Mouse (Mus musculus) hindbrain, postnatal 0 days (tissue): ENCODE data around the gene Ephb2. TPM values are rescaled to one million over a fixed set of nuclear protein-coding genes. Genes with fewer than 3 reads are reported as not detected.

Experiments used
- ATAC-seq: fragments of 200-750 bp; cut with Nextera tagmentation; 2 replicates; pipeline ENCODE4 v1.8.0; 2017; ENCODE audit warnings: mild to moderate bottlenecking, moderate TSS enrichment, moderate library complexity
- DNase-seq: peaks from one replicate; pipeline ENCODE4 v3.0.0-alpha.2; 2015; ENCODE audit warnings: low spot score
- H3K27ac ChIP-seq: fragments of 300-500 bp; sonication (generic); 2 replicates; pipeline ENCODE4 v1.5.1; 2014; ENCODE audit warnings: mild to moderate bottlenecking
- H3K27me3 ChIP-seq: fragments of 300-500 bp; sonication (generic); 2 replicates; pipeline ENCODE4 v1.6.1; 2014; ENCODE audit warnings: low read length, mixed read lengths; ENCODE audit not compliant: insufficient read depth
- H3K36me3 ChIP-seq: fragments of 300-500 bp; sonication (generic); 2 replicates; pipeline ENCODE4 v1.6.1; 2014; ENCODE audit warnings: low read length, mixed read lengths; ENCODE audit not compliant: insufficient read depth
- H3K4me1 ChIP-seq: fragments of 300-500 bp; sonication (generic); 2 replicates; pipeline ENCODE4 v1.6.1; 2014; ENCODE audit warnings: antibody characterized with exemption, low read length, mixed read lengths; ENCODE audit not compliant: insufficient read depth
- H3K4me2 ChIP-seq: fragments of 300-500 bp; sonication (generic); 2 replicates; pipeline ENCODE4 v1.6.1; 2014; ENCODE audit warnings: low read depth, mild to moderate bottlenecking, low read length, moderate library complexity, mixed read lengths
- H3K4me3 ChIP-seq: fragments of 300-500 bp; sonication (generic); 2 replicates; pipeline ENCODE4 v1.5.1; 2014; ENCODE audit warnings: low read length
- H3K9ac ChIP-seq: fragments of 300-500 bp; sonication (generic); replicated peaks from 2 replicates; pipeline ENCODE4 v1.6.1; 2014; ENCODE audit warnings: mild to moderate bottlenecking, low read length, moderate library complexity, mixed read lengths
- H3K9me3 ChIP-seq: fragments of 300-500 bp; sonication (generic); 2 replicates; pipeline ENCODE4 v1.6.1; 2016; ENCODE audit warnings: low read length, mixed read lengths
- CTCF ChIP-seq: IDR thresholded peaks from 2 replicates; pipeline ENCODE4 v1.5.1; 2016; ENCODE audit warnings: antibody characterized with exemption, control low read depth, low read depth
- WGBS: fragments of 180-500 bp; shearing (Covaris S2); extraction: QIAGEN DNeasy Blood & Tissue Kit; methylation state at CpG from one replicate; pipeline ENCODE4 v1.1.7; 2014; 5-methylcytosine and 5-hydroxymethylcytosine counted together
- polyA plus RNA-seq: library from polyadenylated mRNA; unstranded; fragments of >200 nt; fragmentation: Nextera tagmentation; extraction: Ambion mirVana; gene quantifications from 2 replicates; pipeline ENCODE4 v1.2.1, GENCODE M21; 2015
- total RNA-seq: library from RNA; depleted of rRNA; stranded (reverse); fragments of >200 nt; gene quantifications from 2 replicates; pipeline ENCODE4 v1.2.3, GENCODE M21; 2014

Gene Ephb2
- total and polyA plus RNA-seq, 2 experiments from 2014 or later = 13.0 to 136 TPM

GRCm38 (mm10) chr4:136649480-136650196 lies 186.2 kb downstream of the Ephb2 start:
- Histone ChIP-seq H3K9ac (no peak overlapping the region), H3K27ac (no peak overlapping the region), H3K4me2 (no peak overlapping the region), H3K9me3 (no peaks in the 10 kb centered on the region), H3K4me1 (peaks cover 9% of the 10 kb centered on the region; the same call in 1 of the 2 replicates), H3K4me3 (no peak overlapping the region), H3K27me3 (no peaks in the 10 kb centered on the region), H3K36me3 (no peaks in the 10 kb centered on the region; the same call in 1 of the 2 replicates)
- TF ChIP-seq CTCF = no peak
- 31% methylated on average over 13 of the region's 13 CpGs for WGBS
- DNase-seq = peak; percentile 11
- 0 out of 2 replicates have a peak, but pooled peaks have one; percentile 5 for ATAC-seq

- no peaks in the 10 kb centered on the region for H3K27me3 ChIP-seq
- ATAC-seq = no peak
- TF ChIP-seq CTCF = peak; percentile 98
- peaks cover 9% of the 10 kb centered on the region; the same call in 1 of the 2 replicates for H3K4me1 ChIP-seq
- no peaks in the 10 kb centered on the region for H3K9me3 ChIP-seq
- no peak overlapping the region for H3K27ac ChIP-seq
- no peak overlapping the region for H3K9ac ChIP-seq
- H3K4me3 ChIP-seq = no peak overlapping the region
- DNase-seq = peak; percentile 85
- H3K36me3 ChIP-seq = no peaks in the 10 kb centered on the region
- WGBS = 30% methylated on average over 11 of the region's 11 CpGs
- H3K4me2 ChIP-seq = no peak overlapping the region
Observed at GRCm38 (mm10) chr4:136648922-136649479, 186.8 kb downstream of the Ephb2 start.

GRCm38 (mm10) chr4:136638890-136639289 lies 196.9 kb downstream of the Ephb2 start:
- H3K4me2 ChIP-seq = peak overlapping the region; percentile 44
- TF ChIP-seq CTCF = no peak
- H3K9me3 ChIP-seq = no peaks in the 10 kb centered on the region
- DNase-seq (peak; percentile 71), ATAC-seq (peak; percentile 36; the same call in 1 of the 2 replicates)
- no peaks in the 10 kb centered on the region for H3K36me3 ChIP-seq
- H3K4me3 ChIP-seq = peak overlapping the region; percentile 16; the same call in 1 of the 2 replicates
- no peaks in the 10 kb centered on the region for H3K27me3 ChIP-seq
- H3K4me1 ChIP-seq = peaks cover 6% of the 10 kb centered on the region
- H3K9ac ChIP-seq = no peak overlapping the region; the same call in 1 of the 2 replicates
- peak overlapping the region; percentile 60 for H3K27ac ChIP-seq
- 5% methylated on average over 10 of the region's 10 CpGs for WGBS

GRCm38 (mm10) chr4:136638230-136638750 lies 197.5 kb downstream of the Ephb2 start:
- Histone ChIP-seq H3K4me2 (peak overlapping the region; percentile 73), H3K9ac (peak overlapping the region; percentile 51), H3K27ac (peak overlapping the region; percentile 60; the same call in 1 of the 2 replicates), H3K27me3 (no peaks in the 10 kb centered on the region), H3K4me1 (peaks cover 6% of the 10 kb centered on the region), H3K36me3 (no peaks in the 10 kb centered on the region), H3K9me3 (no peaks in the 10 kb centered on the region), H3K4me3 (no peak overlapping the region; the same call in 1 of the 2 replicates)
- no peak for ATAC-seq
- WGBS = 28% methylated on average over 7 of the region's 7 CpGs
- TF ChIP-seq CTCF = no peak
- DNase-seq = no peak

- Histone ChIP-seq H3K9ac (peak overlapping the region; percentile 51), H3K4me3 (peak overlapping the region; percentile 46), H3K27me3 (no peaks in the 10 kb centered on the region), H3K4me1 (peaks cover 6% of the 10 kb centered on the region), H3K4me2 (peak overlapping the region; percentile 73), H3K9me3 (no peaks in the 10 kb centered on the region), H3K36me3 (no peaks in the 10 kb centered on the region), H3K27ac (peak overlapping the region; percentile 85)
- DNase-seq (peak; percentile 96), ATAC-seq (peak; percentile 78)
- no peak; the same call in 1 of the 2 replicates for TF ChIP-seq CTCF
- 1% methylated on average over 75 of the region's 76 CpGs for WGBS
Observed at GRCm38 (mm10) chr4:136637563-136638229, 198.1 kb downstream of the Ephb2 start.

- TF ChIP-seq CTCF = no peak
- Histone ChIP-seq H3K4me1 (peaks cover 6% of the 10 kb centered on the region), H3K27ac (peak overlapping the region; percentile 85), H3K9me3 (no peaks in the 10 kb centered on the region), H3K9ac (peak overlapping the region; percentile 51), H3K27me3 (no peaks in the 10 kb centered on the region), H3K4me2 (peak overlapping the region; percentile 73), H3K4me3 (peak overlapping the region; percentile 46), H3K36me3 (no peaks in the 10 kb centered on the region)
- 13% methylated on average over 37 of the region's 37 CpGs for WGBS
- peak; percentile 52 for ATAC-seq
- DNase-seq = no peak
Observed at GRCm38 (mm10) chr4:136636983-136637562, 198.7 kb downstream of the Ephb2 start.
